Comparison of ENCODE assay signal across 9 mouse cellular contexts in the genomic region with DNA sequence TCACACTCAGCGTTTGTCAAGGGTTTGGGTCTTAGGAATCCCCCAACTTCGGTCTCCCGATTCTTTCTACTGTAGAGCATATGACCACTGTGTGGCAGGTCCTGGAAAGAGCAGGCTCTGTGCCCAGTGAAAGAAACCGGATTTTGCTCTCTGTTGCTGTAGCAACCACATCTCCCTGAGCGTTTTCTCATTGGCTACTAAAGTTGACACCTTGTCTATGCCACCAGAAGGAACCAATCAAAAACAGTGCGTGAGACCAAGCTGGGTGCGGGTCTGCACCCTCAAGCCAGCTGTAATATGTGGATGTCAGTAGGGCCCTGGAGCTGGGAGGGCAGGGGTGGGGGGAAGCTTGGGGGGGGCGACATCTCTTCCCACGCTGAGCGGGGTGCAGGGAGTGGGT. TPM values are rescaled to one million over a fixed set of nuclear protein-coding genes. Genes with fewer than 3 reads are reported as not detected.
DNase-seq lines count a peak whose midpoint lies in the region; ATAC-seq lines count a peak whose summit lies in the region.
"Had no signal": no experiment of that assay in that cellular context is flagged by ENCODE, and none has a peak within 500 bp of the region (broad histone marks: within the 10 kb centered on the region; RNA-seq: fewer than 3 reads in every experiment).

No protein-coding gene starts in this region.

- H3K4me2 ChIP-seq in lung, embryonic 16.5 days (ENCODE audit: low read depth, low read length), result peak overlapping the region; percentile 25; the same call in 1 of the 2 replicates
- no peak overlapping the region for H3K4me2 ChIP-seq in embryonic facial prominence, embryonic 15.5 days (replicated peaks)
- peak overlapping the region; percentile 28; the same call in 1 of the 2 replicates for H3K4me2 ChIP-seq in limb, embryonic 11.5 days (ENCODE audit: low read depth, severe bottlenecking)
- H3K4me2 ChIP-seq in stomach, embryonic 15.5 days, result peak overlapping the region; percentile 5; the same call in 1 of the 2 replicates

- DNase-seq in lung, postnatal 14 days, result no peak
- DNase-seq in limb, embryonic 11.5 days (ENCODE audit: low spot score), result peak; percentile 67
- DNase-seq in urinary bladder, postnatal 14 days (ENCODE audit: low spot score), result no peak
- DNase-seq in thymus, postnatal 10 days (ENCODE audit: low spot score in 2 of 2), result no peak
- DNase-seq in spleen, postnatal 4 days (ENCODE audit: low spot score in 2 of 2), result no peak
- DNase-seq: heart, adult 2 months had no signal

- no peak overlapping the region for H3K9ac ChIP-seq in lung, embryonic 16.5 days (ENCODE audit: low read length)
- H3K9ac ChIP-seq in embryonic facial prominence, embryonic 15.5 days, result no peak overlapping the region
- no peak overlapping the region; the same call in 1 of the 2 replicates for H3K9ac ChIP-seq in limb, embryonic 11.5 days (ENCODE audit: low read length)
- H3K9ac ChIP-seq in stomach, embryonic 15.5 days, result no peak overlapping the region

- 25% methylated on average over 10 of the region's 10 CpGs for WGBS in lung, embryonic 16.5 days
- WGBS in embryonic facial prominence, embryonic 15.5 days, result 28% methylated on average over 10 of the region's 10 CpGs
- WGBS in limb, embryonic 11.5 days, result 27% methylated on average over 10 of the region's 10 CpGs
- 30% methylated on average over 10 of the region's 10 CpGs for WGBS in stomach, embryonic 15.5 days

- peak; percentile 75 for ATAC-seq in lung, embryonic 16.5 days (ENCODE audit: low read depth)
- ATAC-seq in embryonic facial prominence, embryonic 15.5 days (ENCODE audit: insufficient number of reproducible peaks, low FRiP score, low TSS enrichment, low read depth), result peak; percentile 60; the same call in 1 of the 2 replicates
- peak; percentile 85 for ATAC-seq in limb, embryonic 11.5 days (ENCODE audit: insufficient number of reproducible peaks, low FRiP score, low TSS enrichment, low read depth)
- peak; percentile 40; the same call in 1 of the 2 replicates for ATAC-seq in stomach, embryonic 15.5 days (ENCODE audit: insufficient read depth, low FRiP score, low read depth)

- H3K36me3 ChIP-seq in lung, embryonic 16.5 days (ENCODE audit: control insufficient read depth, insufficient read depth, low read length), result no peaks in the 10 kb centered on the region
- H3K36me3 ChIP-seq in embryonic facial prominence, embryonic 15.5 days, result no peaks in the 10 kb centered on the region
- H3K36me3 ChIP-seq in limb, embryonic 11.5 days (ENCODE audit: control insufficient read depth, insufficient read depth, low read length), result no peaks in the 10 kb centered on the region
- H3K36me3 ChIP-seq in stomach, embryonic 15.5 days, result no peaks in the 10 kb centered on the region

- no peak overlapping the region for H3K4me3 ChIP-seq in lung, embryonic 16.5 days (ENCODE audit: low read length)
- H3K4me3 ChIP-seq in embryonic facial prominence, embryonic 15.5 days (replicated peaks), result no peak overlapping the region
- H3K4me3 ChIP-seq in limb, embryonic 11.5 days (ENCODE audit: low read depth, low read length), result no peak overlapping the region
- H3K4me3 ChIP-seq in stomach, embryonic 15.5 days (replicated peaks), result no peak overlapping the region
- H3K4me3 ChIP-seq: heart, adult 2 months had no signal

- H3K27ac ChIP-seq in lung, embryonic 16.5 days (ENCODE audit: low read length), result no peak overlapping the region
- no peak overlapping the region for H3K27ac ChIP-seq in embryonic facial prominence, embryonic 15.5 days (replicated peaks)
- 0 out of 2 replicates have a peak overlapping the region, but pooled peaks have one; percentile 45 for H3K27ac ChIP-seq in limb, embryonic 11.5 days (replicated peaks; ENCODE audit: low read depth, low read length)
- H3K27ac ChIP-seq in stomach, embryonic 15.5 days, result no peak overlapping the region
- H3K27ac ChIP-seq: heart, adult 2 months had no signal

- no peaks in the 10 kb centered on the region for H3K27me3 ChIP-seq in lung, embryonic 16.5 days (ENCODE audit: control insufficient read depth, insufficient read depth, low read depth, low read length)
- H3K27me3 ChIP-seq in embryonic facial prominence, embryonic 15.5 days, result no peaks in the 10 kb centered on the region
- no peaks in the 10 kb centered on the region for H3K27me3 ChIP-seq in limb, embryonic 11.5 days (ENCODE audit: control insufficient read depth, insufficient read depth, low read length)
- H3K27me3 ChIP-seq in stomach, embryonic 15.5 days (replicated peaks), result no peaks in the 10 kb centered on the region

- no peaks in the 10 kb centered on the region; the same call in 1 of the 2 replicates for H3K4me1 ChIP-seq in lung, embryonic 16.5 days (replicated peaks; ENCODE audit: control insufficient read depth, insufficient read depth, low read length)
- peaks cover 10% of the 10 kb centered on the region for H3K4me1 ChIP-seq in embryonic facial prominence, embryonic 15.5 days
- no peaks in the 10 kb centered on the region for H3K4me1 ChIP-seq in limb, embryonic 11.5 days (ENCODE audit: control insufficient read depth, insufficient read depth, low read length)
- H3K4me1 ChIP-seq in stomach, embryonic 15.5 days, result peaks cover 6% of the 10 kb centered on the region; the same call in 1 of the 2 replicates

- no peaks in the 10 kb centered on the region for H3K9me3 ChIP-seq in lung, embryonic 16.5 days (ENCODE audit: control insufficient read depth, low read length)
- H3K9me3 ChIP-seq in embryonic facial prominence, embryonic 15.5 days (replicated peaks), result no peaks in the 10 kb centered on the region
- no peaks in the 10 kb centered on the region for H3K9me3 ChIP-seq in limb, embryonic 11.5 days (ENCODE audit: control insufficient read depth, low read length)
- H3K9me3 ChIP-seq in stomach, embryonic 15.5 days, result no peaks in the 10 kb centered on the region

RNA-seq across cellular contexts. Expression of a gene that starts 20.6 kb away (rescaled TPM):
- polyA plus RNA-seq in lung, embryonic 16.5 days (2015; fragmentation: Nextera tagmentation; extraction: Ambion mirVana), result 36.3 and 39.3 TPM in 2 replicates
- polyA plus RNA-seq in embryonic facial prominence, embryonic 15.5 days (2015; fragmentation: Nextera tagmentation; extraction: Ambion mirVana), result 83.3 and 89.1 TPM in 2 replicates
- 6.8 and 10.2 TPM in 2 replicates for polyA plus RNA-seq in limb, embryonic 11.5 days (2014; fragmentation: Nextera tagmentation; extraction: Ambion mirVana)
- 45.6 and 45.8 TPM in 2 replicates for polyA plus RNA-seq in stomach, embryonic 15.5 days (2015; fragmentation: Nextera tagmentation; extraction: Ambion mirVana)

RNA-seq across cellular contexts. Expression of a gene that starts 51.6 kb away (rescaled TPM):
- polyA plus RNA-seq in lung, embryonic 16.5 days (2015; fragmentation: Nextera tagmentation; extraction: Ambion mirVana), result 24.2 and 27.1 TPM in 2 replicates
- polyA plus RNA-seq in embryonic facial prominence, embryonic 15.5 days (2015; fragmentation: Nextera tagmentation; extraction: Ambion mirVana), result 24.1 and 24.8 TPM in 2 replicates
- polyA plus RNA-seq in limb, embryonic 11.5 days (2014; fragmentation: Nextera tagmentation; extraction: Ambion mirVana), result 22.5 and 23.8 TPM in 2 replicates
- polyA plus RNA-seq in stomach, embryonic 15.5 days (2015; fragmentation: Nextera tagmentation; extraction: Ambion mirVana), result 20.6 and 22.0 TPM in 2 replicates
